Mouse (Mus musculus): ENCODE measurements at regions not wholly inside any gene's neighbourhood (a gene's known extent, or its start where the extent isn't known, plus 50 kb on each side); places are given as distances from the start of the nearest gene placed in this dataset.

DNA sequence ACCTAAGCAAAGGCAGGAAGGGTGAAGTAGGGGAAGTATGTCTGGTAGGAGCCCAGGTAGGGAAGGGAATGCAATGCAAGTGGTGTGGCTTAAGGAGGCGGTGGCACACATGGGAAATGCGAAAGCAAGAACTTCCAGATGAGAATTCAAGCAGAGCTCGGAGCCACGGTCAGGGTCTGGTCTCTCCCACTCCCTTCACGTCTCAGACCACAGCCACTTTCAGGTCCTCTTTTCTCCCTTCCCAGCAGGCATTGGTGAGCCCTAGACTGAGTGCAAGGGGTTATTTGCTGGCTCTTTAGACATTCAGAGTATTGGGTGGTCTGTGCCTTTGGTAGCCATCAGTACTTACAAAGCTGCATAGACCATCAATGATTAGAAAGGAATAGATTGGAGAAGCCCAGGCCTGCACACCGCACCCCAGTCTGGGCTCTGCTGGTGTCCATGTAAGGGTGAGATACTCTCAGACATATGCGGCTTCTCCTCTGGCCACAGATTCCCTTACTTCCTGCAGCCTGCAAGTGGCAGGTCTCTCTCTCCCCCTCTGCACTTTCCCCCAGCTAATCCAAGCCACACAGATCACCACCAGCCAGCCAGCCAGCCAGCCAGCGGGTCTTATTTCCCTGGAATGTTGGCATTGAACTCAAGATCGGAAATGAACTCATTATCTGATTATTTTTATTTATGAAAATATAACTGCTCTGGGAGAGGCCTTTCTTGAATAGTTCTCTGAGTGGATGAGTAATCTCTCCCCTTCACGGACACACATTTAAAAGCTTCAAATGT is 113.6 kb downstream of the Zfp36l2 start:
- no peak for DNase-seq (ENCODE audit: low spot score)

DNA sequence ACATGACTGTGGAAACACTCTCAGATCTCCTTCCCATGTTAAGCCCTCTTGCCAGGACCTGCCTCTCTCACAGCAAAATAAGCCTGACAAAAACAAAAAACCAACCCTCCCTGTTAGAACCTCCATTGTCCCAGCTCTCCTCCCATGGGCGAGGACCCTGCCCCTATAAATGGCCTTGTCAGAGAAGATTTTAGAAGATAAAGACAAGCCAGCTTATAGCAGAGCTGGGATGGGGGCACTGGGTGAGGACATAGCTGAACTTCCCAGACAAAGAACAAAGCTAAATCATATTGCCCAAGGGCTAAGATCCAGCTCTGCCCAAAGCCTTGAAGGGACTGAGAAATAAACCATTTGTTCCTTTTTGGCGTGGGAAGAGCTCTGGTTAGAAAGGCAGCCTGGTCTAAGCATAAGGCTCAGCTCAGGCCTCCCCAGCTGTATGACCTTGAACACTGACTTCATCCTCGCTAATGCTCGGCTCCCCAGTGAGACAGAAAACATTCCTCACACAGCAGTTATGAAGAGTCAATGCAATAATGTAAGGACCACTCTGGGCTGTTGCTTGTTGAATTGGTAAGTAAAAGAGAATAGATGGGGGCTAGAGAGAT is 115.2 kb downstream of the Zfp36l2 start:
- DNase-seq (ENCODE audit: low spot score), result no peak

DNA sequence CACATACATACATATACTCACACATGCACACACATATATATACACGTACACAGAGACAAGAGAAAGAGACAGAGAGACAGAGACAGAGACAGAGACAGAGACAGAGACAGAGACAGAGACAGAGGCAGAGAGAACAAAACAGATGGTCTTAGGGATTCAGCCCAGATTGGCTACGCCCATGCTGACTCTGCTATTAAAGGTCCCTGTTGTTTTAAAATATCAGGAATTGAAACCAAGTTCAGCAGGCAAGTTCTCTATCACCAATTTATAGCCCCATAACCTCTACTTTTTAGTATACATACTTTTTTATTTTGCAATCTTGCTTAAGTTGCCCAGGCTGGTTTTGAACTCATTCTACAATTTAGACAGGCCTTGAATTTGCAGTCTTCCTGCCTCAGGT is 115.9 kb downstream of the Zfp36l2 start:
- no peak for DNase-seq (ENCODE audit: low spot score)

DNA sequence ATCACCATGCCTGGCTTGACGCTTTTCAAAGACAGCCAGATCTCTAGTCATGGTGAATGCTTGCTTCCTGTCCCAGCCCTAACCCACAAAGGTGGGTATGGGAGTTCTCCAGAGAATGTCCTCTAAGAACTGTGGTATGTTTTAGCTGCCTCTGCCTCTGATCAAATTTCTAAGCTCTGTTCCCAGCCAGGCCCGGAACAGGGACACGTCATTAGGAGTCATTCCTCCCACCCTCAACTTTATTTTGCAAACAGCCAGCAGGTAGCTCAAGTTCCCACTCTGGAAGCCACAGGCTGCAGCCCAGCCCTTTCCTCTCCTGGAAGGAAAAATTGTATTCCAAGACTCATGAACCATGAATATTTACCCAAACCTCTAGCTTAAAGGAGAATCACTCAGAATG is 117.2 kb downstream of the Zfp36l2 start:
- no peak for DNase-seq (ENCODE audit: low spot score)

DNA sequence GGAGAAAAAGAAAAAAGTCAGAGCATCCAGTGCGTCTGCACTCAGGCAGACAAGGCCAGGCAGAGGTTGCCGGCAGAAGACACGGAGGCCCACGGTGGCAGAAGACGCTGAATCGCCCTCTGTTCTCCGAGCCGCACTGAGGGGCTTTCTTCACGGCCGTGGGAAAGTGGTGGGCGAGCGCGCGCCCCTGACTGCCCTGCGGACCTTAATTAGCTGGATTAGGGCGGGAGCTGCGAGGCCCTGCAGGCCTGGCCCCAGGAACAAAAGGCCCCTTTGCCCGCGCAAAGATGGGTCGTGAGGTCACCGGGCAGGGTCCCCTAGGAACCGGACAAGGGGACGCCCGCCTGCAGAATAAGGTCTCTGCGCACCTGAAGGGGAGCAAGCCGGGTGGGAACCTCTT is 120.6 kb downstream of the Zfp36l2 start:
- no peak for DNase-seq (ENCODE audit: low spot score)

DNA sequence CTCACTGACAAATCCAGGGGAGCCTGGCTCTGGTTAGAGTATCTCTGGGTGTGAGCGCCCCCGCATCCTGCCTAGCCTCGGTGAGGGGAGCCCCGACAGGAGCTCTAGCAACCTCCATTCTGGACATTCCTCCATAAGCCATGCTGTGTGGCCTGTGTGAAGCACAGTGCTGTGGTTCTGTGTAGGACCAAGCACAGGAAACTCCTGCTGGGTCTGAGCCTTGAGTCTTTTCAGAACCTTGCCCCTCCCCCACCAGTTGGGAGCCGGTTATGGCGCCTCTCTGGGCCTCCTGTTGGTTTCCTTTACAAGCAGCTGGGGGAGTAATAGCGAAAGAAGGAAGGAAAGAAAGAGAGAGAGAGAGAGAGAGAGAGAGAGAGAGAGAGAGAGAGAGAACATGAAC is 124.0 kb downstream of the Zfp36l2 start:
- no peak for DNase-seq (ENCODE audit: low spot score)

DNA sequence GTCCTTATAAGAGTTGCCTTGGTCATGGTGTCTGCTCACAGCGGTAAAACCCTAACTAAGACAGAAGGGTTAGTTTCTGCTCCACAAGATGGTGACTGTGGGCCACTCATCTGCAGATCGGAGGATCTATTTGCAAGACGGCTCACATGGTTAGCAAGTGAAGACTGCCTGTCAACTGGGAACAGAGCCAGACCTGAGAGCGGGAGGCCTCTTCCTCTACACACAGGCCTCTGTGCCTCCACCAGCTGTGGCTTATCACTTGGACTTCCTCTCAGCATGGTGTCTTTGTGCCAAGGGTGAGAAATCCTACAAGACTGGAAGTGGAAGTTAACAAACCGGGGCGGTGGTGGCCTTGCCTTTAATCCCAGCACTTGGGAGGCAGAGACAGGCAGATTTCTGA is 126.1 kb downstream of the Zfp36l2 start:
- peak; percentile 65 for DNase-seq (ENCODE audit: low spot score)

DNA sequence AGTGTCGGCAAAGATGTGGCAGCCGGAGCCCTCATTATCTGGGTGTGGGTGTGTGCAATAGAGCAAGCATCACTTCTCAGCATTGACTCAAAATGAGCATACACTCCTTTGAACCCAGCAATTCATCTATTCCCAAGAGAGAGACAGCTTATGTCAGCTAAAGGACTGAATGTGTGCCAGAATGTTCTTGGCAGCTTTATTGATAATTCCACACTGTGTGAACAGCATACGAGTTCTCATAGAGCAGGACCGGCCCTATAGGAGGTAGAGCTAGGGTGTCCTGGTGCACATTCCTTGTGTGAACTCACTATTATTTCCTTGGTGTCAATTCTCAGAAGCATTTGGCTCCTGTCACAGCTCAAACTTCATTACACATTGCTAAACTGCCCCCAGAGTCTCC is 131.3 kb downstream of the Zfp36l2 start:
- no peak for DNase-seq (ENCODE audit: low spot score)

DNA sequence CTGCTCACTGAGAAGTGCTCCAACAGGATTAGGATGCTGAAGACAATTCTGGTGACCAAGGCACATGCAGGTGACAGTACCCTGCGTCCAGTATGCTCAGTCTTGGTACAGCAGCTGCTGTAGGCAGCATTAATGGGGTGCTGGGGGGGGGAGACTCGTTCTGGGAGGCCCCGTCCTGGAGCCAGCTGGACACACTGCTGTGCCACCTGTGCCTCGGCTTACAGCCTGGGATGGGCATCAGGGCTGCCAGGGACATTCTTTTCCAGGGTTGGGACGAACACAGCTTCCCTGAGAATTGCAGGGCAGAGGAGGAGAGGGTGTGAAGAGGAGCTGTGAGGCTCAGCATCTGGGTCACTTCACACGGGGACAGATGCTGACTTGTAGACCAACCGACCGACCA is 135.3 kb downstream of the Zfp36l2 start:
- no peak for DNase-seq (ENCODE audit: low spot score)

DNA sequence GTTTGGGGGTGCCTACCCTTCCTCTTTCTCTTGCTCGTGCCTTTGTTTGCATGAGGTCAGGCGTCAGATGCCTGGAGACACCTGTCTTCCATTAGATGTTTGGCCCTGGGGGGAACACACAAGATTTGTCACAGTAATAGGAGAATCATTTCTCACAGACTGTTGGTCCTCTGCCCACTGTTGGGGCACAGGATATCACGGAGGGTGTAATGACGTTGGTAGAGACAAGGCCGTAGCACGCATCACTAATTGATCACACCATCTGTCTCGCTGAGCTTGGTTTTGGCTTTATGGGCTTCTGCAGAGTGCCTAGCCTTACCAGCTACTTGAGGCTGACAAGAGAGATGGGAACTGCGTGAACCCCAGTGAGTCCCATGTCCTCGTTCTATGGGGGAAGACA is 136.5 kb downstream of the Zfp36l2 start:
- no peak for DNase-seq (ENCODE audit: low spot score)

DNA sequence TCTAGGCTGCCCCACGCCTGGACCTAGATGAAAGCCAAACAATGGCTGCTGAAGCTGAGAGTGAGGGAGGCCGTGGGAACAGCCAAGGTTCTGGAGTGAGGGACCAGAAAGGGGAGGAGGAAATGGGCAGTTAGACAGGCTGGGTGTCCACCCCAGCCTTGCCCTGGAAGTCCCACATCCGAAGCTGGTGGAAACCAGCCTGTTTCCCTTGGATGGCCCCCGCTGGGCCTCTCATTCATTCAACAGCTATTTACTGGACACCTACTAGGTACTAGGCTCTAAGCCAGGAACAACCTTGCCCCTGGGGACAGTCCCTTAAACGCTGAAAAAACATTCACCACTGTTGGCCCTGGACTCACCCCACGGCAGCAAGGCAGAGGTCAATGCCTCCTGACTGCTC is 139.2 kb downstream of the Zfp36l2 start:
- no peak for DNase-seq (ENCODE audit: low spot score)

DNA sequence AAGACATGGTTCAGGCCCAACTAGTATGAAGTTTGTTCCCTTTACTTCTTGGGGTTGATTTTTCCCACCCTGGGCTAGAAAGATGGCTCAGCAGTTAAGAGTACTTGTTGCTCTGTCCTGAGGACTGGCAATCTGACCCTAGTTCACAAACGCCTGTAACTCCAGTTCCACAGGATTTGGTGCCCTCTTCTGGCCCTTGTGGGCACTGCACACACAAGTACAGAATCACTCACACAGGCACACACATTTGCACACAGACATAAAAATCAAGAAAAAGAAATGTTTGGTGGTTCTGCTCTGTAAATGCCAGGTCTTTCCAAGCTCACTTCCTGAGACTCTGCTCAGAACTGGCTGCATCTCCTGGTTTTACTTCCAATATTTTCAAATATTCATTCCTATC is 140.2 kb downstream of the Zfp36l2 start:
- DNase-seq (ENCODE audit: low spot score), result no peak

DNA sequence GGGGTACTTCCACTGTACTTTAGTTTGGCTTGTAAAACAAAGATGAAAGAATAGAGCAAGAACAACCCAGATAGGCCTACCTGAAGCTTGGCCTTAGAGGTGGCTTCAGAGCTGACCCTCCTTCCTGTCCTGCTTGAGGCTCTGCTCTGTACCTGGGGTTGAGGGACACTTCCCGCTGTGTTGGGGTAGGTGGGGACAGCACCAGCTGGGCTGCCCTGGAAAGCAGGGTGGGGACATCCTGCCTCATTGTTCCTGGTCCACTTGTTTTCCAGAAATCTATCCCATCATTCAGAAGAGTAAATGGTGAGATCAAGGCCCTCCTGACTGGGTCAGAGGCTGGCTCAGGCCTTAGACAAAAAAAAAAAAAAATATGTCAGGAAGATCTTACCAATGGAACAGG is 141.9 kb downstream of the Zfp36l2 start:
- no peak for DNase-seq (ENCODE audit: low spot score)

DNA sequence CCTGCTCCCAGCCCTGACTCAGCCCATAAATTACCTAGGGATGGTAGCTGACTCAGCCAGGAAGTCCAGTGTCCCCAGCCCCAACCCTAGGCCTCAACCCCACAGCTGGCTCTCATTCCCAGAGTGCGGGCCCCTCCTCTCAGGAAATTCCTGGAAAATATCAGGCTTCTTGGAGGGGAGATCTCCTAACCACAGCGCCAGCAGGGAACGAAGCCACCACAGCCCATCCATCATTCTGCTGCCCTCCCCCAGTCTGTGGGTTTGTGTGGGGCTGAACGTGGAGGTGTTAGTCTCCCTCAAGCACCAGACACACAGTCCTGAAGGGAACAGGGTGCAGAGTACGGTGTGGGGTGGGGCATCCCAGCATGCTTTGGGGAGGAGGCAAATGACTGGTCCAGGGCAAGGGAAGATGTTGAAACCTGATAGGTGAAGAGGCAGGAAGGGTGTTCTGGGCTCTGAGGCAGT is 143.2 kb downstream of the Zfp36l2 start:
- peak; percentile 66 for DNase-seq (ENCODE audit: low spot score)

DNA sequence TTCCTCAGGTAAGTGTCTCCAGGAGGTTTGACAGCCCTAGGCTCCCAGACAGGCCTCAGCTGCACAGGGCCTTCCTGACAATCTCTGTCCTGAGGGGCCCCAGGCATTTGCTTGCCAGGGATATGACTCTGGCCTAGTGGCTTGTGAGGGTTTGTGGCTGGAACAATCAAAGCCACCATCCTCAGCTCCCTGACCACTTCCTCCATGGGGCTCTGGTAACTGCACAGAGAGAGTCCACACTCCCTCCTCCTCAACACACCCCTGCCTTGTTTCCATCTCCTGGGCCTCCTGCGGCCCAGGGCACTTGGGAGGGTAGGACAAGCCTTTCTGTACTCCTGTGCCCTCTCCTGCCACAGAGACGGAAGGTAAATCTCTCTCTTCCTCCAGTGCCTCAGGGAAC is 144.6 kb downstream of the Zfp36l2 start:
- DNase-seq (ENCODE audit: low spot score), result no peak

DNA sequence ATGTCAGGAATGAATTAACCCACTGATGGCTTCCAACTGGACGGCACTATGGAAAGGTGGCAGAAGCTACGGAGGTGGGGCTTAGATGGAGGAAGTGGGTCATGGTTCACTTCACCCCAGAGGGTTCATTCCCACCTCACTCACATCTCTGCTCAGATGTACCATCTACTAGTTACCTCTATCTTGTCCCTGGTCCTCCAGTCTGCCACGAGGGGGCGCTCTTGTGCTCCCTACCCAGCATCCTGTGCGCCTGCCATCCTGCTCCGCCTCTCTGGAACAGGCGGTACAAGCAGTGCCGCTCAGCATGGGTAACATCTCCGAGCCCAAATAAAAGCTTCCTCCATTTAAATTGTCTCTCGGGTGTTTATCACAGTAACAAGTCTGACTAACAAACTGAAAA is 148.3 kb downstream of the Zfp36l2 start:
- no peak for DNase-seq (ENCODE audit: low spot score)

DNA sequence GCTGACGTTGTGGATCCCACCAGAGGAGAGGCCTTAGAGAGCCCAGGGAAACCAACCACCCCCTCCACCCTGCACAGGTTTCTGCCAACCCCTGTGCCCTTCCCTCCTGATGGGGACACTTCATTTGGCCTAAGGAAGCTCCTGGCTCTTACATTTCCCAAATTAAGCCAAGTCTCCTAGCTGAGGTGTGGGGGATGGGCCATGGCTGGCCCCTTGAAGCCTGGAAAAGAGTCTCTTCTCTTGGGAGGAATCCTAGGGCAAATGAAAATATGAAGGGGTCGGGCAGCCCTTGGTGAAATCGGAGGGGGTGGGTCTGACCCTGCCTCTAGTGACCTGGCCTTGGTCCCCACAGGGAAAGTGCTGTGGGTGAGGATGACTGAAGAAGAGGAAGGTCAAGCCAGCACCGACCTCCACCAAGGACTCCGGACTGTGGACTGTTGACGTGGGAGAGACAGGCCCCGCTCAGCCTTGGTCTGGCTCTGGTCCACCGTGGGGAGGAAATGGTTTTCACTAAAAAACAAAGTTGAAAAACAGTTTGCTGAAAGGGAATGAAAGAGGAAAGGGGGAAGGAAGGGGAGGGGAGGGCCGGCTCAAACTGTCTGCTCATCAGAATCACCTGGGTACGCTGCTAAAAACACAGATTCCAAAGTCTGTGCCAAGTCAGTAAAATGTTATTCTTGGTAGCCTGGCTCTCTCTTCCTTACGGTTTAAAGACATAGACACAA is 150.0 kb downstream of the Zfp36l2 start:
- DNase-seq (ENCODE audit: low spot score), result no peak

DNA sequence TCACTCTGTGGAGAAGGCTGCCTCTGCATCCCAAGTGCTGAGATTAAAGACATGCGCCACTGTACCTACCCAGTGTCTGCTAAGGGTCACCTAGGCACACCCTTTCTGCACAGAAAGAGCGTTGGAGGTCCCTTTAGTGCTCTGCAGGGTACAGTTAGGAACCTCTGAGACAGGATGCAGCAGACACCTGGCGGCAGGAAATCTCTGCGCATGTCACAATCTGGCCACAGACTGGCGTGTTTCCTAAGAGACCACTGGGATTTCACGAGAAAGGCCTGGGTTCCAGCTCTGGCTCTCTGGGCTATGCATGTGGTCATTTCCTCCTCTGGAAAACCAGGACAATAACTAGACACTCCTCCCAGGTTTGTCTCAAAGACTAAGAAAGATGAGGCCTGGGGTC is 151.7 kb downstream of the Zfp36l2 start:
- DNase-seq (ENCODE audit: low spot score), result no peak

DNA sequence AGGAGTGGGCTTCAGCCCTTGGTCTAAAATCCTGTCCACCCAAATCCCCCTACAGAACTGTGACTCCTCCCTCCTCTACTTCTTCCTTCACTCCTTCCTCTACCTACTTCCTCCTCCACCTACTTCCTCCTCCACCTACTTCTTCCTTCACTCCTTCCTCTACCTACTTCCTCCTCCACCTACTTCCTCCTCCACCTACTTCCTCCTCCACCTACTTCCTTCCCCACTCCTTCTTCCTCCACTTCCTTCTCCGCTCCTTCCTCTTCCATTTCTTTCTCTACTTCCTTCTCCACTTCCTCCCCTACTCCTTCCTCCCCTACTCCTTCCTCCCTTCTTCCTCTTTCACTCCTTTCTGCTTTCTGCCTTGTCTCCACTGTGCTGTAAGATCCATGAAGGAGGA is 152.9 kb downstream of the Zfp36l2 start:
- DNase-seq (ENCODE audit: low spot score), result no peak

DNA sequence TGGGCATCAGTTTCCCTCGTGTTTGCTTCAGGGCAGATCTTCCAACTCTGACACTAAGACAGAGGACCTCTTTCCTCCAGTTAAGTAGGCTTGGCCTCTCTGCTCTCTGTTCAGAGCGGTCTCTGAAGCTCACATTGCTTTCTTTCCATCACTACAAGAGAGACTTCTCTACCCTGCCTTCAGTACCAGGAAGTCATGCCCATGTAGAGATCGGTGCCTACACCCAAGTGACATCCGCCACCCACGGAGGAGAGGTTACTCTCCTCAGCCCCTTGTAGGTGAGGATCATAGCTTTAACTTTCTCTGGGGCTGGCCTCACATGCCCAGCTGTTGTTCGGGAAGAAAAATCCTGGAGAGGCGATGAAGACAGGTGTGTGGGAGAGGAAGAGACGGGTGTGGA is 155.3 kb downstream of the Zfp36l2 start:
- DNase-seq (ENCODE audit: low spot score), result no peak

DNA sequence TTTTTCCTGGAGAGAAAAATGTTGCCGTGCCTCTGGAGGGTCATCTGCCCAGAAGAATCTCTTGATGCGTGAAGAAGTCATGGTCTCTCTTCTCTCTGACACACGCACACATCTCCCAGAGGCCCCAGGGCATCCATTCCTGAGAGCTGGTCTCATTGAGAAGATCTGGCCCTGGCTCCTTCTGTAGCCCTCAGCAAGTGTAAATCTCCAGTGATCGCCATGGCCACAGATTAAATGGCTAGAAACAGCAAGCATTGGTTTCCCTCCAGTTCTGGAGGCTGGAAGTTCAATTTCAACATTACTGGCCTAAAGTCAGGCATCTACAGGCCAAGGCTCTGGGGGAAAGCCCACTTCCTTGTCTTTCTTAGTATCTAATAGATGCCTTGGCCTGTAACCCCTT is 155.9 kb downstream of the Zfp36l2 start:
- DNase-seq (ENCODE audit: low spot score), result no peak

DNA sequence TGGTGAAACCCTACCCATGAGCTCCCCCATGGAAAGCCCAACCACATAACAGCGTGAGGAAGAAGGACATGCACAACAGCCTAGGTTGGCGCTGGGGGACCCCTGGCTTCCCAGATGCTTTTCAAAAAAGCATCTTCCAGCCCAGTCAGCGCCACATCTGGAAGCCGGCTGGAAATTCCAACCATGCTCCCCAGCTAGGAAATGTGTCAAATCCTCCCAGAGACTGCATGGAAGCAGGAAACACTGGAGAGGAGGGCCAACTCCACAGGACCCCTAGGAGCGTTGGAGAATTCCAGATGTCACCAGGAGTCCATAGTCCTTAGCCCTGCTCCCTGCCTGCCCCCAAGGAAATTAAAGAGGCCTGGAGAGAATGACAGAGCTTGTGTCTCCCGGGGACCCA is 156.4 kb downstream of the Zfp36l2 start:
- DNase-seq (ENCODE audit: low spot score), result no peak

DNA sequence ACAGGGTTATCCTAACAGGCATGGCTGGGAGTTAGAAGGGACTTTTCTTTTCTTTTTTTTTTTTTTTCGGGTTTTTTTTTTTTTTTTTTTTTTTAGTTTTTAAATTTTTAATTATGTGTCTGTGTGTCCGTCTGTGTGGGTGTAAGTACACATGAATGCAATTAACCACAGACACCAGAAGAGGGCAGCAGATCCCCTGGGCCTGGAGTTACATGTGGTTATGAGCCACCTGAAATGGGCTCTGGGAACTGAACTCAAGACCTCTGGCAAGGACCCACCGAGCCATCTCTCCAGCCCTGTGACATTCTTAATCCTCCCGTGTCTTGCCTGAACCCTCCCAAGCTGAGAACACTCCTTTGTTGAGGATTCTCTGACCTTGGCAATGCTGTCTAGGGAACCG is 157.0 kb downstream of the Zfp36l2 start:
- DNase-seq (ENCODE audit: low spot score), result no peak
